Mouse (Mus musculus) naive thymus-derived CD4-positive, alpha-beta T cell, adult 2 months (primary cell): Measurements from ENCODE around the gene Cast.

Source experiments
- DNase-seq: peaks from one replicate; pipeline ENCODE4 v3.0.0-alpha.2; 2011; ENCODE audit warnings: low read depth

Cast gene

DNA sequence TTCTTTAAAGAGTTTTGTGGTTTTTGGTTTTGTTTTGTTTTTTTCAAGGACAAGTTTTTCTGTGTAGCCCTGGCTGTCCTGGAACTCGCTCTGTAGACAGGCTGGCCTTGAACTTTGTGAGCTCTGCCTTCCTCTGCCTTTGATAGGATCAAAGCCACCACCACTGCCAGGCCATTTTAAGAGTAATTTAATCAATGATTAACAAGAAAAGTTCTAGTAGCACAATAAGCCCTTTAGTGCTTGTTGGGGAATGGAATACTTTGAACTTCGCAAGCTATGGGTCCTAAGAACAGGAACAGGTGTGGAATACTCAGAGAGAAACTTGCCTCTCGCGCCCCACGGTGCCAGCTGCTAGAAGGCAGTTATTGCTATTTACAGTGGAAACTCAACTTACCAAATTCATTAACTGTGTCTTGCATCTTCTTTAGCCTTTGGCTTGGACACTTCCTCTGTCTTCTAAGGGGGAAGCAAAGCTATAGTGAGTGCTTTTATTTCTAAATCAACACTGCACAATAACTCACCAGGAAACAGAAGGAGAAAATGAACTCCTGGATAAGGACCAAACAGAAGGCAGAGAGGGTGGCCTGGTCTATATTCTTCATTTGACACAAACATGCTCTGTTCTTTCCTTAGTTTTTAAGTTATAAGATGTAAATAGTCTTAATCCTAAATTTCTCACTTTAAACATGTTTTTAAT lies 113.0 kb downstream of the Cast start:
- no peak for DNase-seq
